Mouse (Mus musculus) telencephalon, adult 2 months (tissue): ENCODE measurements at regions not wholly inside any gene's neighbourhood (a gene's known extent, or its start where the extent isn't known, plus 50 kb on each side); places are given as distances from the start of the nearest gene placed in this dataset.

Source experiments
- DNase-seq: peaks from one replicate; pipeline ENCODE4 v3.0.0-alpha.2; 2011; ENCODE audit warnings: low read depth, low spot score

- no peak for DNase-seq
Observed at GRCm38 (mm10) chr2:61100854-61101253, 137.9 kb upstream of the Rbms1 start.

GRCm38 (mm10) chr2:61088501-61088900 lies 125.5 kb upstream of the Rbms1 start:
- no peak for DNase-seq

- DNase-seq: no peak
Observed at GRCm38 (mm10) chr2:61084835-61085234, 121.8 kb upstream of the Rbms1 start.

- no peak for DNase-seq
Observed at GRCm38 (mm10) chr2:61083100-61083499, 120.1 kb upstream of the Rbms1 start.

- DNase-seq: no peak
Observed at GRCm38 (mm10) chr2:61082640-61083039, 119.6 kb upstream of the Rbms1 start.

- DNase-seq: no peak
Observed at GRCm38 (mm10) chr2:61080006-61080405, 117.0 kb upstream of the Rbms1 start.

- no peak for DNase-seq
Observed at GRCm38 (mm10) chr2:61071025-61071424, 108.0 kb upstream of the Rbms1 start.

- DNase-seq: no peak
Observed at GRCm38 (mm10) chr2:61067877-61068276, 104.9 kb upstream of the Rbms1 start.

- DNase-seq: no peak
Observed at GRCm38 (mm10) chr2:61062125-61062524, 99.1 kb upstream of the Rbms1 start.

- no peak for DNase-seq
Observed at GRCm38 (mm10) chr2:61060906-61061305, 97.9 kb upstream of the Rbms1 start.

- peak; percentile 27 for DNase-seq
Observed at GRCm38 (mm10) chr2:61058545-61059235, 95.7 kb upstream of the Rbms1 start.

- no peak for DNase-seq
Observed at GRCm38 (mm10) chr2:61052296-61052695, 89.3 kb upstream of the Rbms1 start.

- no peak for DNase-seq
Observed at GRCm38 (mm10) chr2:61051808-61052207, 88.8 kb upstream of the Rbms1 start.

- DNase-seq: no peak
Observed at GRCm38 (mm10) chr2:61046111-61046767, 83.2 kb upstream of the Rbms1 start.

- DNase-seq: no peak
Observed at GRCm38 (mm10) chr2:61045467-61045866, 82.5 kb upstream of the Rbms1 start.

- DNase-seq: no peak
Observed at GRCm38 (mm10) chr2:61032920-61033319, 69.9 kb upstream of the Rbms1 start.

GRCm38 (mm10) chr2:61029706-61030105 lies 66.7 kb upstream of the Rbms1 start:
- DNase-seq: no peak

- no peak for DNase-seq
Observed at GRCm38 (mm10) chr2:61028578-61028977, 65.6 kb upstream of the Rbms1 start.

GRCm38 (mm10) chr2:61027686-61028085 lies 64.7 kb upstream of the Rbms1 start:
- DNase-seq: no peak

- no peak for DNase-seq
Observed at GRCm38 (mm10) chr2:61022411-61022810, 59.4 kb upstream of the Rbms1 start.

- DNase-seq: no peak
Observed at GRCm38 (mm10) chr2:61020791-61021190, 57.8 kb upstream of the Rbms1 start.

GRCm38 (mm10) chr2:61013006-61013405 lies 50.0 kb upstream of the Rbms1 start:
- no peak for DNase-seq
